Mouse (Mus musculus): ENCODE results near the gene Ttyh1. TPM values are rescaled to one million over a fixed set of nuclear protein-coding genes. Genes with fewer than 3 reads are reported as not detected.
A peak's percentile ranks its signal among the peaks of the same experiment; 100 is the strongest.

Ttyh1 gene
- polyA plus RNA-seq, 1 experiment from 2014 or later: 43.6 TPM

- H3K9me3 ChIP-seq (ENCODE audit: control insufficient read depth, low read length): no peaks in the 10 kb centered on the region
- DNase-seq (ENCODE audit: low spot score, missing footprints) (peak; percentile 28), ATAC-seq (ENCODE audit: low FRiP score) (no peak)
- no peak overlapping the region for H3K4me2 ChIP-seq
- H3K4me3 ChIP-seq (ENCODE audit: low read depth, low read length): no peak overlapping the region
- H3K27me3 ChIP-seq (ENCODE audit: control insufficient read depth, insufficient read depth, low read length): no peaks in the 10 kb centered on the region
- no peaks in the 10 kb centered on the region for H3K36me3 ChIP-seq (ENCODE audit: control insufficient read depth, insufficient read depth, low read length)
- H3K9ac ChIP-seq (ENCODE audit: low read length): no peak overlapping the region
- H3K27ac ChIP-seq (ENCODE audit: low read depth, low read length): no peak overlapping the region
- peaks cover 11% of the 10 kb centered on the region for H3K4me1 ChIP-seq (ENCODE audit: control insufficient read depth, insufficient read depth, low read length)
Measured at GRCm38 (mm10) chr7:4167098-4167497, 47.9 kb downstream of the Ttyh1 start.

- H3K36me3 ChIP-seq (ENCODE audit: control insufficient read depth, insufficient read depth, low read length): no peaks in the 10 kb centered on the region
- ATAC-seq (ENCODE audit: low FRiP score) (no peak), DNase-seq (ENCODE audit: low spot score, missing footprints) (no peak)
- H3K4me1 ChIP-seq (ENCODE audit: control insufficient read depth, insufficient read depth, low read length): no peaks in the 10 kb centered on the region
- H3K4me3 ChIP-seq (ENCODE audit: low read depth, low read length): no peak overlapping the region
- H3K27ac ChIP-seq (ENCODE audit: low read depth, low read length): no peak overlapping the region
- no peaks in the 10 kb centered on the region for H3K9me3 ChIP-seq (ENCODE audit: control insufficient read depth, low read length)
- no peak overlapping the region for H3K9ac ChIP-seq (ENCODE audit: low read length)
- WGBS: 86% methylated on average over 6 of the region's 6 CpGs
- no peak overlapping the region for H3K4me2 ChIP-seq
- no peaks in the 10 kb centered on the region for H3K27me3 ChIP-seq (ENCODE audit: control insufficient read depth, insufficient read depth, low read length)
Measured at GRCm38 (mm10) chr7:4170193-4170938, 51.2 kb downstream of the Ttyh1 start.

GRCm38 (mm10) chr7:4178438-4178837, 59.2 kb downstream of the Ttyh1 start:
- DNase-seq (ENCODE audit: low spot score, missing footprints) (no peak), ATAC-seq (ENCODE audit: low FRiP score) (no peak)
- no peaks in the 10 kb centered on the region for H3K4me1 ChIP-seq (ENCODE audit: control insufficient read depth, insufficient read depth, low read length)
- no peaks in the 10 kb centered on the region for H3K36me3 ChIP-seq (ENCODE audit: control insufficient read depth, insufficient read depth, low read length)
- H3K9ac ChIP-seq (ENCODE audit: low read length): no peak overlapping the region
- no peak overlapping the region for H3K4me2 ChIP-seq
- WGBS: 40% methylated on average over 3 of the region's 3 CpGs
- no peaks in the 10 kb centered on the region for H3K27me3 ChIP-seq (ENCODE audit: control insufficient read depth, insufficient read depth, low read length)
- H3K4me3 ChIP-seq (ENCODE audit: low read depth, low read length): no peak overlapping the region
- no peaks in the 10 kb centered on the region for H3K9me3 ChIP-seq (ENCODE audit: control insufficient read depth, low read length)
- H3K27ac ChIP-seq (ENCODE audit: low read depth, low read length): no peak overlapping the region

Other genes starting within 250 kb of the Ttyh1 start
- not detected in 2 replicates for gene Gm14548, start 221.3 kb upstream of the Ttyh1 start, polyA plus RNA-seq (2014; fragmentation: Nextera tagmentation; extraction: Ambion mirVana)
- not detected in 2 replicates for gene Lilra6, start 203.9 kb upstream of the Ttyh1 start, polyA plus RNA-seq (2014; fragmentation: Nextera tagmentation; extraction: Ambion mirVana)
- 1.1 and 1.5 TPM in 2 replicates for gene Lair1, start 56.2 kb upstream of the Ttyh1 start, polyA plus RNA-seq (2014; fragmentation: Nextera tagmentation; extraction: Ambion mirVana)
- 44.4 and 45.6 TPM in 2 replicates for gene Leng8, start 17.6 kb downstream of the Ttyh1 start, polyA plus RNA-seq (2014; fragmentation: Nextera tagmentation; extraction: Ambion mirVana)
- gene Leng9, start 31.0 kb downstream of the Ttyh1 start, polyA plus RNA-seq (2014; fragmentation: Nextera tagmentation; extraction: Ambion mirVana): 1.5 and 2.0 TPM in 2 replicates
- 15.6 and 17.4 TPM in 2 replicates for gene Cdc42ep5, start 45.5 kb downstream of the Ttyh1 start, polyA plus RNA-seq (2014; fragmentation: Nextera tagmentation; extraction: Ambion mirVana)
- gene Lilra5, start 118.3 kb downstream of the Ttyh1 start, polyA plus RNA-seq (2014; fragmentation: Nextera tagmentation; extraction: Ambion mirVana): not detected in 2 replicates
- gene Ncr1, start 218.3 kb downstream of the Ttyh1 start, polyA plus RNA-seq (2014; fragmentation: Nextera tagmentation; extraction: Ambion mirVana): not detected in 2 replicates

All from midbrain, embryonic 11.5 days (tissue).